Mouse (Mus musculus) heart, adult 2 months (tissue): ENCODE results near the gene Rnaseh2b.

Experiments
- CTCF ChIP-seq: fragments of 200-600 bp; IDR thresholded peaks from 2 replicates; pipeline ENCODE4 v1.8.1; 2022; ENCODE audit warnings: antibody characterized with exemption, mild to moderate bottlenecking, moderate library complexity
- EP300 ChIP-seq: fragments of 200-500 bp; IDR thresholded peaks from 2 replicates; pipeline ENCODE4 v1.6.1; 2011; ENCODE audit warnings: low read depth, low read length, control low read depth; ENCODE audit not compliant: insufficient read depth
- POLR2A ChIP-seq: fragments of 200-500 bp; IDR thresholded peaks from 2 replicates; pipeline ENCODE4 v1.6.1; 2011; ENCODE audit warnings: mild to moderate bottlenecking, low read depth, low read length, control low read depth; ENCODE audit not compliant: insufficient read depth

- TF ChIP-seq POLR2A (no peak), CTCF (no peak), EP300 (no peak)
Observed at GRCm38 (mm10) chr14:62258125-62258524, 34.3 kb upstream of the Rnaseh2b start.
